ENCODE assay signal across 19 mouse cellular contexts in the genomic region with DNA sequence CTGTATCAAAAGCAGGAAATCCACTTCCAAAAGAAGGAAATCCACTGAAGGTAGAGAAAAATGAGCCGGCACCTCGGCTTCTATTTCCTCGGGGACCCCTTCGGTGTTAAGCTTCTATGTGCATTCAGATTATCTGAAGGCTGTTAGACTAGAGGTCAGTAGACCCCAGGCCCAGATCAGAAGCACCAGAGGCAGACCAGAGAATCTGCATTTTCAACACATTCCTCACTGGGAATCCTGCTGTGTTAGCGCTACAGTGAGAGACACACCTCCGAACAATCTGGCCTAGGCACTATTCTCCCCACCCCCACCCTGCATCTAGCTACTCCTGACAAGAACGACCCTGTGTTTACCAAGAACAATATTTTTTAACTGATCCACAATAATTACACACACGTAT. TPM values are rescaled to one million over a fixed set of nuclear protein-coding genes. Genes with fewer than 3 reads are reported as not detected.
"Had no signal": no experiment of that assay in that cellular context is flagged by ENCODE, and none has a peak within 500 bp of the region (broad histone marks: within the 10 kb centered on the region; RNA-seq: fewer than 3 reads in every experiment).

No protein-coding gene starts in this region.

- H3K27ac ChIP-seq: liver, embryonic 12.5 days; liver, embryonic 14.5 days; midbrain, embryonic 12.5 days; neural tube, embryonic 12.5 days had no signal

- H3K9me3 ChIP-seq: liver, embryonic 12.5 days; midbrain, embryonic 12.5 days; neural tube, embryonic 12.5 days had no signal

- H3K4me3 ChIP-seq: liver, embryonic 12.5 days; megakaryocyte, embryonic 14.5 days; midbrain, embryonic 12.5 days; neural tube, embryonic 12.5 days had no signal

- H3K36me3 ChIP-seq: liver, embryonic 12.5 days; midbrain, embryonic 12.5 days; neural tube, embryonic 12.5 days had no signal

- H3K27me3 ChIP-seq: liver, embryonic 12.5 days; midbrain, embryonic 12.5 days; neural tube, embryonic 12.5 days had no signal

- H3K9ac ChIP-seq: liver, embryonic 12.5 days; liver, embryonic 14.5 days; lung, embryonic 14.5 days; midbrain, embryonic 12.5 days; neural tube, embryonic 12.5 days had no signal

- ATAC-seq: liver, embryonic 12.5 days had no signal

- H3K4me2 ChIP-seq: liver, embryonic 12.5 days; lung, embryonic 14.5 days; midbrain, embryonic 12.5 days; neural tube, embryonic 12.5 days had no signal

- DNase-seq: lung, adult 18-20 months; lung, embryonic 14.5 days; lung, postnatal 10 days; lung, postnatal 4 days; midbrain, embryonic 14.5 days; right cerebral cortex, adult 18-20 months; right cerebral cortex, postnatal 25 days; right cerebral cortex, postnatal 4 days; spleen, adult 18-20 months; thymus, adult 18-20 months; thymus, postnatal 14 days; thymus, postnatal 36 days had no signal

- H3K4me1 ChIP-seq: liver, embryonic 12.5 days; megakaryocyte, embryonic 14.5 days had no signal

RNA-seq across cellular contexts. Expression of a gene that starts 0.6 kb away (rescaled TPM):
- total RNA-seq: monocyte, adult 5-6 weeks; neutrophil, adult 5-6 weeks had no signal
